Mouse (Mus musculus): ENCODE measurements around the gene Slc13a3. TPM values are rescaled to one million over a fixed set of nuclear protein-coding genes. Genes with fewer than 3 reads are reported as not detected.

The Slc13a3 gene
- polyA plus RNA-seq, 1 experiment from 2014 or later, result 2.4 TPM

- no peak for ATAC-seq (ENCODE audit: low FRiP score, low read depth)
- Histone ChIP-seq H3K4me2 (replicated peaks) (no peak overlapping the region), H3K36me3 (no peaks in the 10 kb centered on the region), H3K4me3 (no peak overlapping the region), H3K27ac (replicated peaks) (no peak overlapping the region), H3K27me3 (peaks cover 32% of the 10 kb centered on the region), H3K4me1 (peaks cover 16% of the 10 kb centered on the region), H3K9ac (replicated peaks) (no peak overlapping the region), H3K9me3 (no peaks in the 10 kb centered on the region)
- WGBS, result 44% methylated on average over 5 of the region's 5 CpGs
These were observed 2.9 kb downstream of the Slc13a3 start for GRCm38 (mm10) chr2:165470167-165470566.

- H3K4me2 ChIP-seq (replicated peaks), result no peak overlapping the region
- H3K9me3 ChIP-seq, result no peaks in the 10 kb centered on the region
- H3K4me1 ChIP-seq, result peaks cover 12% of the 10 kb centered on the region
- no peak overlapping the region for H3K4me3 ChIP-seq
- 0 out of 2 replicates have a peak overlapping the region, but pooled peaks have one; percentile 22 for H3K27ac ChIP-seq (replicated peaks)
- no peak for ATAC-seq (ENCODE audit: low FRiP score, low read depth)
- no peaks in the 10 kb centered on the region for H3K36me3 ChIP-seq
- H3K27me3 ChIP-seq, result peaks cover 17% of the 10 kb centered on the region
- WGBS, result 49% methylated on average over 15 of the region's 15 CpGs
- H3K9ac ChIP-seq (replicated peaks), result no peak overlapping the region
These were observed 5.1 kb downstream of the Slc13a3 start for GRCm38 (mm10) chr2:165467824-165468452.

GRCm38 (mm10) chr2:165459663-165460062 is 13.4 kb downstream of the Slc13a3 start:
- H3K27ac ChIP-seq (replicated peaks), result no peak overlapping the region
- H3K4me2 ChIP-seq (replicated peaks), result no peak overlapping the region
- H3K4me3 ChIP-seq, result no peak overlapping the region
- WGBS, result 34% methylated on average over 7 of the region's 7 CpGs
- no peaks in the 10 kb centered on the region for H3K36me3 ChIP-seq
- no peaks in the 10 kb centered on the region for H3K9me3 ChIP-seq
- H3K9ac ChIP-seq (replicated peaks), result no peak overlapping the region
- no peaks in the 10 kb centered on the region for H3K27me3 ChIP-seq
- peaks cover 6% of the 10 kb centered on the region for H3K4me1 ChIP-seq
- no peak for ATAC-seq (ENCODE audit: low FRiP score, low read depth)

GRCm38 (mm10) chr2:165458189-165458588 is 14.8 kb downstream of the Slc13a3 start:
- H3K27ac ChIP-seq (replicated peaks), result no peak overlapping the region
- WGBS, result 33% methylated on average over 5 of the region's 5 CpGs

GRCm38 (mm10) chr2:165456710-165457109 is 16.3 kb downstream of the Slc13a3 start:
- no peak overlapping the region for H3K27ac ChIP-seq (replicated peaks)
- ATAC-seq (ENCODE audit: low FRiP score, low read depth), result no peak
- H3K9me3 ChIP-seq, result no peaks in the 10 kb centered on the region
- H3K36me3 ChIP-seq, result no peaks in the 10 kb centered on the region
- no peak overlapping the region for H3K9ac ChIP-seq (replicated peaks)
- H3K4me3 ChIP-seq, result no peak overlapping the region
- peaks cover 6% of the 10 kb centered on the region for H3K4me1 ChIP-seq
- WGBS, result 53% methylated on average over 2 of the region's 2 CpGs
- H3K4me2 ChIP-seq (replicated peaks), result no peak overlapping the region
- H3K27me3 ChIP-seq, result no peaks in the 10 kb centered on the region

More at GRCm38 (mm10) chr2:165458189-165458588, 14.8 kb downstream of the Slc13a3 start:
- Histone ChIP-seq H3K4me2 (replicated peaks) (no peak overlapping the region), H3K4me1 (peaks cover 6% of the 10 kb centered on the region), H3K9ac (replicated peaks) (no peak overlapping the region), H3K9me3 (no peaks in the 10 kb centered on the region), H3K27me3 (no peaks in the 10 kb centered on the region), H3K4me3 (no peak overlapping the region), H3K36me3 (no peaks in the 10 kb centered on the region)
- ATAC-seq (ENCODE audit: low FRiP score, low read depth), result no peak

GRCm38 (mm10) chr2:165452730-165453693 is 20.0 kb downstream of the Slc13a3 start:
- WGBS, result 83% methylated on average over 12 of the region's 12 CpGs
- ATAC-seq (ENCODE audit: low FRiP score, low read depth), result no peak
- H3K4me1 ChIP-seq, result no peaks in the 10 kb centered on the region
- H3K27ac ChIP-seq (replicated peaks), result no peak overlapping the region
- H3K9ac ChIP-seq (replicated peaks), result no peak overlapping the region
- H3K4me2 ChIP-seq (replicated peaks), result no peak overlapping the region
- H3K36me3 ChIP-seq, result no peaks in the 10 kb centered on the region
- no peaks in the 10 kb centered on the region for H3K9me3 ChIP-seq
- no peaks in the 10 kb centered on the region for H3K27me3 ChIP-seq
- no peak overlapping the region for H3K4me3 ChIP-seq

- Histone ChIP-seq H3K9ac (replicated peaks) (no peak overlapping the region), H3K4me3 (no peak overlapping the region), H3K4me1 (no peaks in the 10 kb centered on the region), H3K27ac (replicated peaks) (no peak overlapping the region), H3K27me3 (no peaks in the 10 kb centered on the region), H3K4me2 (replicated peaks) (no peak overlapping the region), H3K9me3 (no peaks in the 10 kb centered on the region), H3K36me3 (no peaks in the 10 kb centered on the region)
- 85% methylated on average over 9 of the region's 9 CpGs for WGBS
- no peak for ATAC-seq (ENCODE audit: low FRiP score, low read depth)
These were observed 24.6 kb downstream of the Slc13a3 start for GRCm38 (mm10) chr2:165448475-165448874.

GRCm38 (mm10) chr2:165444861-165445260 is 28.2 kb downstream of the Slc13a3 start:
- no peaks in the 10 kb centered on the region for H3K27me3 ChIP-seq
- H3K4me2 ChIP-seq (replicated peaks), result no peak overlapping the region
- ATAC-seq (ENCODE audit: low FRiP score, low read depth), result no peak
- H3K9me3 ChIP-seq, result no peaks in the 10 kb centered on the region
- no peak overlapping the region for H3K4me3 ChIP-seq
- no peak overlapping the region for H3K9ac ChIP-seq (replicated peaks)
- WGBS, result 90% methylated on average over 3 of the region's 3 CpGs
- H3K4me1 ChIP-seq, result no peaks in the 10 kb centered on the region
- H3K27ac ChIP-seq (replicated peaks), result no peak overlapping the region
- H3K36me3 ChIP-seq, result no peaks in the 10 kb centered on the region

GRCm38 (mm10) chr2:165442981-165443380 is 30.0 kb downstream of the Slc13a3 start:
- Histone ChIP-seq H3K9ac (replicated peaks) (no peak overlapping the region), H3K36me3 (no peaks in the 10 kb centered on the region), H3K4me3 (no peak overlapping the region), H3K4me1 (no peaks in the 10 kb centered on the region), H3K9me3 (no peaks in the 10 kb centered on the region), H3K27me3 (no peaks in the 10 kb centered on the region), H3K4me2 (replicated peaks) (no peak overlapping the region), H3K27ac (replicated peaks) (no peak overlapping the region)
- ATAC-seq (ENCODE audit: low FRiP score, low read depth), result no peak
- WGBS, result 87% methylated on average over 10 of the region's 10 CpGs

- H3K9me3 ChIP-seq, result no peaks in the 10 kb centered on the region
These were observed 31.4 kb downstream of the Slc13a3 start for GRCm38 (mm10) chr2:165441613-165442012.

GRCm38 (mm10) chr2:165439613-165440012 is 33.4 kb downstream of the Slc13a3 start:
- WGBS, result 91% methylated on average over 10 of the region's 10 CpGs
- H3K4me1 ChIP-seq, result no peaks in the 10 kb centered on the region
- ATAC-seq (ENCODE audit: low FRiP score, low read depth), result no peak
- H3K27ac ChIP-seq (replicated peaks), result no peak overlapping the region
- H3K27me3 ChIP-seq, result no peaks in the 10 kb centered on the region
- H3K4me2 ChIP-seq (replicated peaks), result no peak overlapping the region
- H3K36me3 ChIP-seq, result no peaks in the 10 kb centered on the region
- no peak overlapping the region for H3K9ac ChIP-seq (replicated peaks)
- H3K9me3 ChIP-seq, result no peaks in the 10 kb centered on the region
- no peak overlapping the region for H3K4me3 ChIP-seq

More at GRCm38 (mm10) chr2:165441613-165442012, 31.4 kb downstream of the Slc13a3 start:
- no peaks in the 10 kb centered on the region for H3K4me1 ChIP-seq
- no peak overlapping the region for H3K27ac ChIP-seq (replicated peaks)
- H3K4me2 ChIP-seq (replicated peaks), result no peak overlapping the region
- ATAC-seq (ENCODE audit: low FRiP score, low read depth), result no peak
- no peak overlapping the region for H3K9ac ChIP-seq (replicated peaks)
- no peak overlapping the region for H3K4me3 ChIP-seq
- no peaks in the 10 kb centered on the region for H3K36me3 ChIP-seq
- no peaks in the 10 kb centered on the region for H3K27me3 ChIP-seq
- 66% methylated on average over 4 of the region's 4 CpGs for WGBS

- H3K9me3 ChIP-seq, result no peaks in the 10 kb centered on the region
- no peak overlapping the region for H3K9ac ChIP-seq (replicated peaks)
- no peaks in the 10 kb centered on the region for H3K27me3 ChIP-seq
- no peak overlapping the region for H3K4me3 ChIP-seq
- H3K4me2 ChIP-seq (replicated peaks), result no peak overlapping the region
- ATAC-seq (ENCODE audit: low FRiP score, low read depth), result no peak
- 77% methylated on average over 7 of the region's 7 CpGs for WGBS
- H3K36me3 ChIP-seq, result no peaks in the 10 kb centered on the region
- no peaks in the 10 kb centered on the region for H3K4me1 ChIP-seq
- no peak overlapping the region for H3K27ac ChIP-seq (replicated peaks)
These were observed 34.1 kb downstream of the Slc13a3 start for GRCm38 (mm10) chr2:165438881-165439280.
